Mouse (Mus musculus): Measurements from ENCODE around the gene Thada.

Gene Thada

DNA sequence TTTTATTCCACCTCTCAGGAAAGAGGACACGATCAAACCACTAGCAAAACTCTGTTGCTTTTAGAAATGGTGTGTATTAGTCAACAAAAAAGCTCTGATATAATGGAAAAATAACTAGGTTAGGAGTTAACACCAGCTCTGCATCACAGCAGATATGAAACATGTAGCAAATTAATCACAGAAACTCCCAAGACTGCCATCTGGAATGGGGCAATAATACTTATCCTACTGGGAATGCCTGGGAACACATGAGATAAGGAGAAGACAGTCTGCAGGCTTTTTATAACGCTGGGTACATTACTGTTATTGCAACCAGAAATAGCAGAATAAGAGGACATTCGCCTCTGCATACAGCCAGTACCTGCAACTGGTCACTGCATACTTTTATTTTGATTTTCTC, 96.2 kb downstream of the Thada start:
- no peak for DNase-seq (ENCODE audit: low spot score)

DNA sequence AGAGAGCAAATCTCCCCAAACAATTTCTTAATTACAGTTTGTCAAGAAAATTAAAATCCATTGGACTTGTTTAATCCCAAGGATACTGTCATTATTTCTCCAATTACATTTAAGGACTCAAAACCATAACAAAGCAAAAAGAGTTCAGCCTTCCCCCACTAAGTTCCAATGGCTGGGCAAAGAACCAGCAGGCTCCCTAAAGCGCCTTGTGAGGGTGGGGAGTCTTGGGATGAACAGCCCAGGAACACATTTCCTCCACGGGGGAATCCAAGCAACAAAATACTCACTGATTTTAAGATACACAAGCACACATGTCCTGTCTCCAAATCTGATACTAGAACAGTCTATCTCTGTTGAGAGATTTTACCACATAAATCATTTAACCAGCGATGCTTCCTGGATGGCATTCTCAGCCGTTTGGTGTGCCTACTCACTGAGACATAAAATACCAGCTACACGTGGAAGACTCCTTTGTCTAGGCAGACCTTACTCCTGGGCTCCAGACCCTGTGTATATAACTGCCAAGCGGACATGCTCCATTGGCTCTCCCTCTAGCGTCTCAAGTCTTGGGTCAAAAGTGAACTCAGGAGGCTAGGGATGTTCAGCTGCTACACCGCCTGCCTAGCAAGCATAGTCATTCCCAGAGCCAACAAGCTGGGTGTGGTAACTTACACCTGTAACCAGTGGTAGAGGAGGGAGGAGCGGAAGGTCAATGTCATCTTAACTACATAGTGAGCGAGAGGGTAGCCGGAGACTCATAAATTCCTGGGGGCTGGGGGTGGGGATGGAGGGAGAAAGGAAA, 97.6 kb downstream of the Thada start:
- DNase-seq (ENCODE audit: low spot score): peak; percentile 22

DNA sequence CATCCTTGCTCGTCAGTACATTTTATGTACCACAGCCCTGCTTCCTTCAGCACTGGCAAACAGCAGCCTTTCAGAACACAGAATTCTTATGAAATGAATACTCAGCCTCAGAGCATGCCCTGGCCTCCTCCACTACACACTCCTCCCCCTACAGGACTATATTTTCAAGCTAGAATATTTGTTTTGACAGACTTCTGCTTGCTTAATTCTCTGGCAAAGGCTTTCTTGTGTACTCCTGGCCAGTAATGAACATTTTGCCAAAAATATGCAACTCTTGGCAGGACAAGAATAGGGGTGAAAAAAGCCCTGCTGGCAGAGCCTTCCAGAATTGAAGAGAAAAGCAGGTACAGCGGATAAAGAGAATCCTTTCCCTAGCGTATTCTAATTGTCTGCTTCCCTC, 98.3 kb downstream of the Thada start:
- no peak for DNase-seq (ENCODE audit: low spot score)

DNA sequence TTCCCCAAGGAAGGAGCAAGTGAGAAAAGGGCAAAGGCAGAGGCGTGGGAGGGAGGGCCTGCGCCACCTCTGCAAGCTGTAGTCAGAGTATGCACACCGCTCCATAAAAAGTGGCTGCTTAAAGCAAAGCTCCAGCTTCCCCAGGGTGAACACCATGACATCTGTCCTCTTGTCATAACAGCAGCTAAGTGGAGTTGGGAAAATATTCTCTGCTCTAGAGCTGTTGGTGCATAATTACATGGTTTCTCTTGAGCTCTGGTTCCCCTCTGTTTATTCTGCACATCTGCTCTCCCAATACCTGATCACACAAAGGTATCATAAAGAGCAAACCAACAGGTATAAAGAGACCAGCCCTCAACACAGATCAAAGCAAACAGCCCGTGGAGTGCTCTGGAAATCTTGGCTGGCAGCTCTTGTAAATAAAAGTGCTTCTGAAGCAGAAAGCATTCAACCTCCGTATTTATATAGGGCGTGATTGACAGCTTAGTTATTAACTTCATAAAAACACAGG, 100.2 kb downstream of the Thada start:
- peak; percentile 53 for DNase-seq (ENCODE audit: low spot score)

DNA sequence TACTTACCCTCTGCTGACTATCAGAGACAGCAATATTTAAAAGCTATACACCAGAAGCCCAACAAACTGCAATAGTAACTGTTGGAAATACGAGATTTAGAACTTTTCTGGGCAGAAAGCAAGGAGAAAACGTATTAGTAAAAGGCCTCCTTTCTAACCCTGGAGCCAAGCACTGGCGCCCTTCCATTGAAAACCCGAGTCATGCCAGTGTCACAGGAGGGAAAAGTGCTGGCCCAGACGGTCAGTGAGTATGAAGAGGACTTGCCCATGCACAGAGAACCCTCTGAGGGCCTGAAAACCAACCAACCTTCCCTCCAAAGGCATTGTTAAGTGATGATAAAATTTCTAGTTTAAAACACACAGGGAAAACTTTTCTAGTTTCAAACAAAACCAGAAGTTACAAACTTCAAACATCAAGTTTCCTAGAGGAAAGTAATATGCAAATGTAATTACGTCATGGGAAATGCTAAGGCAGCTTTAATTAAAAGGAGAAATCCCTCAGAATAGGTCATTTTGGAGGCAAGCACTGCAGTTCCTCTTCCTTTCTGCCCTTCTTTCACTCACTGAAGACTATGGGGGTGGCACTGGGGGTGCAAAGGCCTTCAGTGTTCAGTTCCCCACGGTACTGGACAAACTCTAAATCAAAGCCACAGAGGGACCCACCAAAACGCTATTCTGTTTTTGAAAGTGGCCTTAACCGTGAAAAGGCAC, 100.8 kb downstream of the Thada start:
- no peak for DNase-seq (ENCODE audit: low spot score)

DNA sequence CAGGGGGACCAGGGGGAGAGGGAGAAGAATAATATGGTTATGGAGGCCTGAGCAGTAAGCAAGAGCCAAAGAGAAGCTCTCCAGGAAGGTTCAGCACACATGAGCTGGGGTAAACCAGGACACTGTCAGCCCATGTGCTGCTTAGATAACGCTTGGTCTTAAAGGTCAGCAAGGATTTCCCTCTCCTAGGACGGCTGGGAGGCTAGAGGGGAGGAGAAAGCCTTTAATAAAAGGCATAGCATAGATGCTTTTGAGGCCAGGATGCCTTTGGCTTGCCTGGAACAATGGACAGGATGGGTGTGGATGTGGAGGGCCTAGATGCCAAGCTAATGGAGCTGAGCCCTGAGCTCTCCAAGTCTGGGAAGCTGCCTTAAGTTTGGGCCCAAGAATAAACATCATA, 102.6 kb downstream of the Thada start:
- DNase-seq (ENCODE audit: low spot score): peak; percentile 13

DNA sequence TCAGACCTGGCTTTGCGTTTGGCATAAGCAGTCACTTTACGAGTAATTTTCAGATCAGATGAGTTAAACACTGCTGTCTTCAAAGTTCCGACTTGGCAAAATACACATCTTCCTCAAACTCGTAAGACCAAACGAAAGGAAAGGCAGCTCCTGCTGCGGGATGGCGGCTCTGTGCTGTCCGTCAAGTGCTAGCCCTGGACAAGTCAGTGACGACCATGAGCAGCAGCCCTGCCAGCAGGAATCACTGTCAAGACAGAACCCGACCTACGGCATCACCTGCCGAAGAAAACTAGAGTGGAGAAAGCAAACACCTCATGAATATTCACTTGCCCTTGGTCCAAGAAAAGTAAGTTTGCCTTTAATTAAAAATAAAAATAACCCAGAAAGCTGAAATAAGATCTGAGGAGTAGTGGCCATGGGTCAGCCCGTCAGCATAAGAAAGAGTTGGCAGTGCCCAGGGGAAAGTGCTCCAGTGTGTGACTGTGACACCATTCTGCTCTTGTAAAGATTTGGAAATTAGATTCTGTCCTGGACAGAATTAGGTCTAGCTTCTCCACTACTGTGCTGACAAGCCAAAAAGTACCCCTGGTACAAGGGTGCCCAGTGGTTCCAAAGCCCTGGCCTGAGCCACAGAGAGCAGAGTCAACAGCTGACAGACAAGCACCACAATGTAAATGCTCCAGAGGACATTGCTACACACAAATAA, 103.3 kb downstream of the Thada start:
- no peak for DNase-seq (ENCODE audit: low spot score)

DNA sequence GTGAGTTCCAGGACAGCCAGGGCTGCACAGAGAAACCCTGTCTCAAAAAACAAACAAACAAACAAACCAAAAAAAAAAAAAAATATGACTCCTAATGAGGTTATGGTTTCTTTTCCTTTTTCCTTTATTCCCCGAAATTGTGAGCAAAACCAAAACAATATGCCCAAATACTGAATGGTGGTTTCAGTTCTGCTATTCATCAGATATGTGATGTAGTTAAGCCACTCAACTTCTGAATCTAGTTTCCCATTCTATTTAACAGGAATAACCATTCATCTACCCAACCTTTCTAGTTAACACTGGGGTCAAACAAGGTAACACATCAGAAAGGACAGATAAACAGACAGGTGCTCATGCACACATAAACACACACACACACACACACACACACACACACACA, 105.0 kb downstream of the Thada start:
- no peak for DNase-seq (ENCODE audit: low spot score)

DNA sequence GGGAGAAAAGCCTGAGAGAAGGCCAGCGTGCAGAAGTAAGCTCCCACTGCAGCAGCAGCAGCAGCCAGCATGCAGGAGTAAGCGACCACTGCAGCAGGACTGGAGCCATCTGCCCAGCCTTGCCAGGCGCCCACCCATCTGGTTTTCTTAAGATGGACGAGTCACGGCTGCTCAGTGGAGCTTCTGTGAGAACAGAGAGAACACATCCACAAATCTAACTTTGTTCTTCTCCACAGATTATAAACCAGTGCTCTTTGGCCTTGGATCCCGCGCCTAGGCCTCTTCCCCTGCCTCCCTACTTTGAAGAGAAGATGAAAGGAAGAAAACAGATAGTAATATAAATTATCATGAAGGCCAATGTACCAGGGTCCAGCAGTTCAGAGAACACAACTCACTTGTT, 106.2 kb downstream of the Thada start:
- DNase-seq (ENCODE audit: low spot score): no peak

DNA sequence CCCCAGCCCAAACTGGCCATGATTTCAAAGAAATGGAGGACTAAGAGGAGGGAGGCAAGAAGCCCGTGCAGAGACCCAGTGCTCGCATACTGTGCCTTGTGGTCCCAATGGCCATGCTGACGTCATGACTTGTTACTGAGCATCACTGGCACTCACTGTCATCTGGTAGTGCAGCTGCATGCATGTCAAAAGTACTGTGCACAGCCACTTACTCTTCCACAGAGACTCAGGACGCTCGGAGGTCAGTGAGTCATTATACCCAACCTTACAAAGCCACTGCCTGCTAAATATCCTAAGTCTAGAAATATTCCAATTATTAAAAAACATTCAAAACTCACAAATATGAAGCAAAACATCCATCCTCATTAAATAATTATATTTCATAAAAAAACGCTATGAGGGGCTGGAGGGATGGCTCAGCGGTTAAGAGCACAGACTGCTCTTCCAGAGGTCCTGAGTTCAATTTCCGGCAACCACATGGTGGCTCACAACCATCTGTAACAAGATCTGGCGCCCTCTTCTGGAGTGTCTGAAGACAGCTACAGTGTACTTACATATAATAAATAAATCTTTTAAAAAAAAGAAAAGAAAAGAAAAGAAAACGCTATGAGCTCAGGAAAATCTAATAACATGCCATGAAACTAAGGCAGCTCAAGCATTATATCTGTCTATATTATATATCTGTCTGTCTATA, 106.9 kb downstream of the Thada start:
- DNase-seq (ENCODE audit: low spot score): no peak

DNA sequence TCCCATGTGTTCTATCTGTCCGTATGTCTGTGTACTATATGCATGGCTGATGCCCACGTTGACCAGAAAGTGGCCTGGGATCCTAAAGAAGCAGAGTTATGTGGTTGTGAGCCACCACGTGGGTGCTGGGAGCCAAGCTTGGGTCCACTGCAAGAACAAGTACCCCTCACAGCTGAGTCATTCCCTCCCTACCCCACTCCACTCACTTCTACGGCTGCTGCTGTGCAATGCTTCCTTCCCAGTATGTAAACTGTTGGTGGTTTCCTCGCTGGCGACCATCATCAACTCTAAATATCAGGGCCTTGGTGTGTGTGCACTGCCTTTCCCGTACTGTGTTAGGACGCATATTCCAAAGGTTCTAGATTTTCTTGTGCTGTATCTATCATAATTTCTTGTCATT, 108.2 kb downstream of the Thada start:
- no peak for DNase-seq (ENCODE audit: low spot score)

DNA sequence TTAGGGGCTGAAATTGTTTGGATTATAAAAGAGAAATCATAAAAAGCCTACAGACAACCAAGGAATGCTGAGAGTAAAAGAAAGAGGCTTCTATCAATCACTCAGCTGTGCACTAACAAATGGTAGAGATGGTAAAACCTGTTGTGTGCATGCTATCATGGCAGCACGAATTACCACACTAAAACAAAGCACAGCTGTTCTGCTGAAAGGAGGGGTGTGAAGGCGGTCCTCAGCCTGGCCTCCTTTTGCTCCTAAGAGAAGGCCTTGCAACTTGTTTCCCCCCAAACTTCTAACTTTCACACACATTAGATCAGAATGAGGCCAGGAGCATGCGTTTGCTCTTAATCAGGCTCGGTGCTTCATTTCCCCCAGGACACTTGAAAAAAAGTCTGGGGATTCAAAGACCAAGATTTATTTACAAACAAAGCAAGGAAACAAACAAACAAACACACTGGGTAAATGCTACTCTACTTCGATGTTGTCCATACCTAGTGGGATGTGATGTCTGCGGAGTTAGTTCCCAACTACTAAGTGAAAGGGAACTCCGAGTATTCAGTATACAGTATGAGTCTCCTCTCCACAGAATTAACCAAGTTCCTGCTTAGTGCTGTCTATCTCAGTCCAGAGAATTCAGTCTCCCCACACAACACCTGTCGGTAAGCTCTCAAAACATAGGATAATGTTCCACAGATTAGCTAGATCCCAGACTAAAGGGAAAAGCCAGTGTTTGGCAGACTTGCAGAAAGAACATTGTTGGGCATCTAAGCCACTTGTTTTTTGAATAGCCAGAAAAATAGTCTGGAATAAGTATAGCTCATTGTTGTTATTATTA, 109.7 kb downstream of the Thada start:
- DNase-seq (ENCODE audit: low spot score): no peak

DNA sequence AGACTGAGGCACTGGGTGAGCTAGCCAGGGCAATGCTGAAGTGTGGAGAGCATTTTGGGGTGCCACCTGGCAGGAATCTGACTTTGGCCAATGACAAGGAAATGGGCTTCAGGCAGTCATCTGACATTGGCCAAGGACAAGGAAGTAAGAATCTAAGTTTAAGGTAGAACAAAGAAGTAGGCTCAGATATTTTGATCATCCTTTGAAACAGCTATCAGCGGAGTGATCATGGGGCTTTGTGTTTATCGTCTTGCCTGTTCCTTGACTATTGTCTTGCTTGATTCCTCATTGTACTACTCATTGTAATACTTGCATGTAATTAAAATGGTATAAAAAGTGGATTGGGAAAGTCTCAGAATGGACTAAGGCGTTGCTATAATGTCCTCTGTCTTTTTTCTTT, 111.0 kb downstream of the Thada start:
- no peak for DNase-seq (ENCODE audit: low spot score)

DNA sequence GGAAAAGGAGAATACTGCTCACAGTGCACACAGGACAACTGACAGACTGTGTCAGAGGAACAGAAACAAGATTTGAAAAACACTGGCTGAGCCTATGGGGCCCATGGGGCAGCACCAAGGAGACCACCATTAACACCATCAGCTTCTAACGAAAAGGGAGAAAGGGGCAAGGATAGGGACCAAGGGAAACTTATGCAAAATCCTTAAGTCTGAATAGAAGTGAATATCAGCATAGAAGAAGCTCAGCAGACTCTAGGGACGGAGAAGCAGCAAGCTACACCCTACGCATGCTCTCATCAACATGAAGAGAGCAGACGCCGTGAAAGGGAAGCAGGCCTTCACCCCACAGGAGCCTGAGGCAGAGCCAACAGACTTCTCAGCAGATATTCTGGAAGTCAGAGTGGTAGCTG, 112.1 kb downstream of the Thada start:
- no peak for DNase-seq (ENCODE audit: low spot score)

DNA sequence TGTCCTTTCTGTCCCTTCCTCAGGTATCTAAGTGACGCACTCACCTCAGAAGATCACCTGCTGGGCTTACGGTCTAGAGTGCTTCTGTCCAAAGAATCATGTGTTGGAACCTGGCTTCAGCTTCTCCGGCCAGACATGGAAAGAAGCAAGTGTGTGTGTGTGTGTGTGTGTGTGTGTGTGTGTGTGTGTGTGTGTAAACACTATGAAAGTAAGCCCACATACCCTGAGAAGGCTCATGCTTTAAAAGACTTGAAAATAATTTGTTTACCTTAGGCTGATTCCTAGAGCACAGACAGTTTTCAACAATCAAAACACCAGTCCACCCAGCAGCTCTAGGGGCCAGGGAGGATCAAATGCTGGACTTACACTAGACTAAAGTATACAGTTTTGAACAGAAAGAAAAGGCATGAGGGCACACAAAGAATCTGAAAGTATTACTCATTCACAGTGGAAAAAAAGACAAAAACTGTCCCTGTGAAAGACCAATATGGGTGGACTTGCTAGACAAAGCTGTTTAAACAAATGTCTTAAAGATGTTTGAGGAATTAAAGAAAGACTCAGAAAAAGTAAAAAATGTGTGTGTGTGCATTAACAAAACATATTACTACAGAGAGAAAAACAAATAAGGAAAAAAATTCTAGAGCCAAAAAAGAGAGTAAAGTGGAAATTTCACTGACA, 112.6 kb downstream of the Thada start:
- no peak for DNase-seq (ENCODE audit: low spot score)

DNA sequence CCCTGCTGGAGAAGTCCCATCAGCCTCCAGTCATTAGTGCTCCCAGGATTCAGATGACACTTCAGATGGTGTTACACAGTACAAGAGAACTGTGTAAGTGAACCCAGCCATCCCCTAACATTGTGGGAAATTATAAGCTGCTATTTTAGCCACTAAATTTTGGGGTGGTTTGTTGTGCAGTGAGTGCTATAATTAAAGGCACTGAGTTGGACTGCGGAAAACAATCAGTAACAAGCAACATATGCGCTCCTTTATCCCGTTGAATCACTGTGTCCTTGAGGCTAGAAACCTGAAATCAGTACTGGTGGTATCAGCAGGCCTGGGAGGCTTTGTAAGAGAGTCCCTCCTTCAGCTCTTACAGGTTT, 113.2 kb downstream of the Thada start:
- DNase-seq (ENCODE audit: low spot score): no peak

DNA sequence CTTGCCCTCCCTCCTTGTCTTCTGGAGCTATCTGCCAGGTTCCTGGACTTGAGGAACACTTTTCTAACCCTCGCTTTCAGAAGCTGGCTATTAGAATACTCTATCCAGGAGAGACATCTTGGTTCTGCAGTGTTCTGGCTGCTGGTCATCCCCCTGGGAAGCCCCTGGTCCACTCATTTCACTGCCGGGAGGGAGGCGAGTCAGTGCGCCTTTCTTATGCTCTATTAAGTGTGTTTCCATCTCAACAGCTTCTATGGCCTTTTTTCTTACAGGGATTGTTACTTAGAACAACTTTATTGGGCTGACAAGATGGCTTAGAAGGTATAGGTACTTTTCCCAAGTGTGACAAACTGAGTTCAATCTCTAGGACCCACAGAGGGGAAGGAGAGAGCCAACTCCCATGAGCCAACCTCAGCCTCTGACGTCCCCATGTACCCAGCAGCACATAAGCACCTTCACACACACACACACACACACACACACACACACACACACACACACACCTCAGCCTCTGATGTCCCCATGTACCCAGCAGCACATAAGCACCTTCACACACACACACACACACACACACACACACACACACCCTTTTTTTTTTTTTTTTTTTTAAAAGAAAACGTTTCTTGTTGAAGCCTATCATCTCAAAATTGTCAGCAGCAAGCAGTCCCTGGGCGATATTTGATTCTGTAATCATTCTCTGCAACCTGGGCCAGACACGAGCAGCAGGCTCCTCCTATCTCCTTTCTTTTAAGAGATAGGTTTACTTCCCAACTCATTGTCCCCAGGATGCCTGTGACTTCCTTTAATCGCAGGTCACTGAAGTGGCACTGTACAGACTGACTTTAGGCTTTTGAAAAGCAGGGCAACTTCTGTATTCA, 113.9 kb downstream of the Thada start:
- DNase-seq (ENCODE audit: low spot score): no peak

DNA sequence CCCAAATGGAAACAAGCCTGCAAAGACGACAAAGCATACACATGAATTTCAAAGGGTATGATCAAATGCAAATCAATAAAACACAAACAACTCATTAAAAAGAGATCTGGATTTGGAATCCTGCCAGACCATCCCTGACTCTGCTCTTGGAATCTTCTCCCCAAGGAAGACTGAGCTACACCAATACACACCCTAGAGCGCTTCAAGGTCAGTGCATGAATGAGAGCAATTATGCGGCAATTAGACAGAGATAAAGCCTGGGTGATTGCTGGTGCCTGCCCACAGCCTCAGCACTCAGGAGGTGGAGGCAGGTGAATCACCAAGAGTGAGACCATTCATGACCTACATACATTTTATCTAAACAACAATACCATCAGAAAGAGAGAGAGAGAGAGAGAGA, 114.7 kb downstream of the Thada start:
- DNase-seq (ENCODE audit: low spot score): no peak

DNA sequence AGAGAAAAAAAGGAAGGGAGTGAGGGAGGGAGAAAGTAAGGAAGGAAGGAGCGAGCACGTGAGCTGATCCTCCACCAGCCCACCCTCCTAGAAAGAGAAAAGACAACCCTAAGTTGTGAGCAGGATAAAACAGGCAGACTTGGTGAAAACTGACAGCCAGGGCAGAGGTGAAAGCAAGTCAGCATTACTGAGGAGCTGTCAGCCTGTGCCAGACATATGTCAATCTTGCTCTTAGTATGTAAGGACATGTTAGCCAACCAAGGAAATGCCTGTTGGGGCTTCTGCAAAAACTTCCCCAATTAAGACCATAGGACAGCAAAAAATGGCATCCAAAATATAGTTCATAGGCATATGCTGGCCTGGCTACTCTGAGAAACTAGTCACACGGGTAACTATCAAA, 117.1 kb downstream of the Thada start:
- no peak for DNase-seq (ENCODE audit: low spot score)

DNA sequence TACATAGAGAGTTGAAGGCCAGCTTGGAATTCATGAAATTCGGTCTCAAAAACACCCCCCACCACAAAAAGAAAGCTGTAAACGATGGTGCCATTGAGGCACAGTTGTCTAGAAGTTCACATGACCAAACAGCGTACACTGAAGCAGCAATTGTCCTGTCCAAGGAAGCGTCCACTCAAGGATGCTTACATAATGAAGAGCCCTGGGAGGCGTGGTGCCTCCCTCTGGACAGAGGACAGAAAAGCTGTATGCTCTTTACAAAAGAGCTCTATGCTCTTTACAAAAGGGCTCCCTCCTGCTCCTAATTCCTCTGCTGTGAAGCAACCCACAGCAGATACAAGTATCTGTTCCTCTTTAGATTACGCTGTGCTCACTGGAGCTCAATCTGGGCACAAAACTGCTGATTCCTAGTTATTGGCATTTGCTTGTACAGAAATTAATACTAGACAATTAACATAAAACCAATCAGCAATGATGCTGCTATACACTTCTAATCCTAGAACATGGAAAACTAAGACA, 123.6 kb downstream of the Thada start:
- DNase-seq (ENCODE audit: low spot score): peak; percentile 33
